Mouse (Mus musculus) lung, adult 2 months (tissue): Measurements from ENCODE around the gene Gm20388.

ENCODE experiments used
- CTCF ChIP-seq: fragments of 200-500 bp; IDR thresholded peaks from 2 replicates; pipeline ENCODE4 v1.5.1; 2011; ENCODE audit warnings: mild to moderate bottlenecking, low read length, control low read depth; ENCODE audit not compliant: insufficient read depth
- POLR2A ChIP-seq: fragments of 200-500 bp; IDR thresholded peaks from 2 replicates; pipeline ENCODE4 v1.6.1; 2011; ENCODE audit warnings: low read depth, mild to moderate bottlenecking, control low read depth, low read length, borderline replicate concordance; ENCODE audit errors: extremely low read depth

DNA sequence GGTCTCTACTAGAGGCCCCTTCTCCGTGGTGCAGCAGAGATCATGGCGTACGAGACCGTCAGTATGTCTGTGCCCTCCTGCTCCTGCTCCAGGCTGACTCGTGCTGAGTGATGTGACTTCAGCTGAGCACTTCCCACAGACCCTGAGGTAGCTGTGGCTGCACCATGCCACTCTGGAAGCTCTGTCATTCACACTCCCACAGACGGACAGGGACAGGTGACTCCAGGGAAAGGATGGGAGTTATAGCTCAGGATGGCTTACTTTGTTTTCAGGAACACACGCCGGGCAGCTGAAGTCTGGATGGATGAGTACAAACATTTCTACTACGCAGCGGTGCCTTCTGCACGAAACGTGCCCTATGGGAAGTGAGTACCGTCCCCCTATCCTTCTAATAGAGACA is 4425.7 kb downstream of the Gm20388 start:
- TF ChIP-seq CTCF (no peak), POLR2A (no peak)
